Mouse (Mus musculus): ENCODE data around the gene Endog. TPM values are rescaled to one million over a fixed set of nuclear protein-coding genes. Genes with fewer than 3 reads are reported as not detected.
A peak's percentile ranks its signal among the peaks of the same experiment; 100 is the strongest.
"Not testable (repeated sequence)": the region's sequence is repeated elsewhere in the genome, so short reads cannot be mapped to it uniquely, and the experiment has no call there.

Gene Endog
- total and polyA plus RNA-seq, 2 experiments from 2014 or later: 38.9 to 43.7 TPM

DNA sequence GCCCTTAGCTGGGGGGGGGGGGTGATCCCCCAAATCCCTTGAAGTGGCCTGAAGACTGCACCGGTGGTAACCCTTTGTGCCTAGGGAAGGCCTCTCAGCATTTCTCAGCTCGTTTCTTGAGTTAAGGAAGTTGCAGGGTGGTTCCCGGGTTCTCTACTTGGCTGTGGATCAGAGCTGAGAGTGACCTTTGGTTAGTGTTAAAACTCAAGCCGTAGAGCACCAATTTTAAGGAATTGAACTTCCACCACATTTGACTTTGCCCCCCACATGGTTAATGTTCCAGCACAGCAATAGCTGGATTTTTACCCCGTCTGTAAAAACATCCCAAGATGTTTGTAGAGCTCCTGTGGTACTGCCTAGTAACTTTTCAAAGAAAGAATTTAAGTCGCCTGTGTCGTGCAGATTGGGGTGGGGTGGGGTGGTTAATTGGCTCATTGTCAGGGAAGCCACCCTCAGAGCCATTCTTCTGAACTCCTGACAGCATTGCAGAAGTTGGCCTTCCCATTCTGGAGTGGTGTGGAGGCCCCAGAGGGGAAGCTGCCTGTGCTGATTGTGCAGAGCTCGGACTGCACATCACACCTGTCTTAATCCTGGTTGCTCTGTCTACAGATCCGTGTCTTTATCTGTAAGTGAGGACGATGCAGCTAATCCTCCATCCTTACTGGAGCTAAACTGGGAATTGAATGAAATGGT is 36.2 kb upstream of the Endog start:
- ATAC-seq (ENCODE audit: low FRiP score) (no peak), DNase-seq (ENCODE audit: low spot score) (no peak)
- H3K36me3 ChIP-seq (ENCODE audit: insufficient read depth, low read length): peaks cover 7% of the 10 kb centered on the region; the same call in 1 of the 2 replicates
- H3K9ac ChIP-seq (replicated peaks; ENCODE audit: low read length, poor library complexity, severe bottlenecking): peak overlapping the region; percentile 79; the same call in 1 of the 2 replicates
- no peaks in the 10 kb centered on the region for H3K9me3 ChIP-seq (ENCODE audit: low read length)
- peak overlapping the region; percentile 90 for H3K4me2 ChIP-seq (ENCODE audit: low read depth, low read length, poor library complexity, severe bottlenecking)
- H3K4me1 ChIP-seq (ENCODE audit: insufficient read depth, low read length): peaks cover 11% of the 10 kb centered on the region; the same call in 1 of the 2 replicates
- H3K4me3 ChIP-seq (ENCODE audit: low read depth, low read length): peak overlapping the region; percentile 78
- WGBS: 47% methylated on average over 10 of the region's 10 CpGs
- 0 out of 2 replicates have a peak overlapping the region, but pooled peaks have one; percentile 38 for H3K27ac ChIP-seq (ENCODE audit: low read depth, low read length)
- H3K27me3 ChIP-seq (ENCODE audit: insufficient read depth, low read length): no peaks in the 10 kb centered on the region
- no peak for TF ChIP-seq CTCF (IDR thresholded peaks at IDR 0.05)

DNA sequence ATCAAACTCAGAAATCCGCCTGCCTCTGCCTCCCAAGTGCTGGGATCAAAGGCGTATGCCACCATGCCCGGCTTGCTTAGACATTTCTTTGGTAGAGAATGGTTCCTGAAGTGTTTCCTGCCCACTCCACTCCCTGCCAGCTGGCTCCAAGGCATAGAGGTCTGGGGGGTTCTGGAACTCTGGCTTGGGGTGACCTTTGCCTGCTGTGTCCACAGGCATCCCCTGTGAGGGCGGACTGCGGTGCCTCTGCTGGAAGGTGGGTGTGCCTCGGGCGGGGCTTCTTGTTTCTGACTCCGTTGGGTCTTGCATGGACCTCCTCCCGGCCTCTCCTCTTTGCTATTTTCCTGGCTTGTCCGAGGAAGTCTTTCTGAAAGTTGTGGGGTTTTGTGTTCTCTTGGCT is 34.8 kb upstream of the Endog start:
- peaks cover 11% of the 10 kb centered on the region; the same call in 1 of the 2 replicates for H3K4me1 ChIP-seq (ENCODE audit: insufficient read depth, low read length)
- peaks cover 18% of the 10 kb centered on the region for H3K36me3 ChIP-seq (ENCODE audit: insufficient read depth, low read length)
- H3K9ac ChIP-seq (replicated peaks; ENCODE audit: low read length, poor library complexity, severe bottlenecking): no peak overlapping the region
- DNase-seq (ENCODE audit: low spot score) (no peak), ATAC-seq (ENCODE audit: low FRiP score) (no peak)
- no peak overlapping the region for H3K27ac ChIP-seq (ENCODE audit: low read depth, low read length)
- WGBS: 90% methylated on average over 10 of the region's 10 CpGs
- H3K4me3 ChIP-seq (ENCODE audit: low read depth, low read length): no peak overlapping the region
- no peak for TF ChIP-seq CTCF (IDR thresholded peaks at IDR 0.05)
- H3K4me2 ChIP-seq (ENCODE audit: low read depth, low read length, poor library complexity, severe bottlenecking): no peak overlapping the region
- no peaks in the 10 kb centered on the region for H3K9me3 ChIP-seq (ENCODE audit: low read length)
- H3K27me3 ChIP-seq (ENCODE audit: insufficient read depth, low read length): no peaks in the 10 kb centered on the region

- WGBS: 82% methylated on average over 4 of the region's 4 CpGs
- not testable (repeated sequence) for H3K9me3 ChIP-seq (ENCODE audit: low read length); H3K4me1 ChIP-seq (ENCODE audit: insufficient read depth, low read length); H3K4me3 ChIP-seq (ENCODE audit: low read depth, low read length); H3K9ac ChIP-seq (replicated peaks; ENCODE audit: low read length, poor library complexity, severe bottlenecking); H3K4me2 ChIP-seq (ENCODE audit: low read depth, low read length, poor library complexity, severe bottlenecking); H3K27ac ChIP-seq (ENCODE audit: low read depth, low read length); DNase-seq (ENCODE audit: low spot score); H3K27me3 ChIP-seq (ENCODE audit: insufficient read depth, low read length); ATAC-seq (ENCODE audit: low FRiP score)
- H3K36me3 ChIP-seq (ENCODE audit: insufficient read depth, low read length): peaks cover 46% of the 10 kb centered on the region
These were observed 31.3 kb upstream of the Endog start for GRCm38 (mm10) chr2:30140021-30140420.

DNA sequence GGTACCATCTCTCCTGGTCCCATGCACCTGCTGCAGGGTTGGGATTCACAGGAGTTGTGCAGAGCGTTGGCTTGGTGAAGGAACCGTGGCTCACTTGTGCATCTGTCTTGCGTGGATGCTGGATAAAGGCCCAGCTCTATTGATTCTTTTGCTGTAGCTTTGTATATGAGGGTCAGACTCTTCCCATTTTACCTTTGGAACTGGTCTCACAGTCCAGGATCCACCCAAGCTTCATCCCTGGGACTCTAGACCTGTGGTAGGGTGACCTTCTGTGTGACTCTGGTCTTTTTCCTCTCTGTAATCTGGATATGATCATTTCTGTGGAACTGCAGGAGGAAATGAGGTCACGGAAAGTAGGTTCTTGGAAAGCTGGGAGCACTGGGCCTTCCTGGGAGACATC is 26.9 kb upstream of the Endog start:
- DNase-seq (ENCODE audit: low spot score) (no peak), ATAC-seq (ENCODE audit: low FRiP score) (no peak)
- TF ChIP-seq CTCF (IDR thresholded peaks at IDR 0.05): no peak
- H3K4me1 ChIP-seq (ENCODE audit: insufficient read depth, low read length): no peaks in the 10 kb centered on the region
- WGBS: 95% methylated on average over 4 of the region's 4 CpGs
- H3K4me2 ChIP-seq (ENCODE audit: low read depth, low read length, poor library complexity, severe bottlenecking): no peak overlapping the region
- H3K9me3 ChIP-seq (ENCODE audit: low read length): no peaks in the 10 kb centered on the region
- H3K4me3 ChIP-seq (ENCODE audit: low read depth, low read length): no peak overlapping the region
- H3K27me3 ChIP-seq (ENCODE audit: insufficient read depth, low read length): no peaks in the 10 kb centered on the region
- H3K36me3 ChIP-seq (ENCODE audit: insufficient read depth, low read length): peaks cover 77% of the 10 kb centered on the region
- no peak overlapping the region for H3K27ac ChIP-seq (ENCODE audit: low read depth, low read length)
- H3K9ac ChIP-seq (replicated peaks; ENCODE audit: low read length, poor library complexity, severe bottlenecking): no peak overlapping the region

GRCm38 (mm10) chr2:30147466-30147865 is 23.8 kb upstream of the Endog start:
- H3K4me2 ChIP-seq (ENCODE audit: low read depth, low read length, poor library complexity, severe bottlenecking): no peak overlapping the region
- no peaks in the 10 kb centered on the region for H3K27me3 ChIP-seq (ENCODE audit: insufficient read depth, low read length)
- H3K4me1 ChIP-seq (ENCODE audit: insufficient read depth, low read length): no peaks in the 10 kb centered on the region
- WGBS: 94% methylated on average over 4 of the region's 4 CpGs
- ATAC-seq (ENCODE audit: low FRiP score) (no peak), DNase-seq (ENCODE audit: low spot score) (no peak)
- H3K9ac ChIP-seq (replicated peaks; ENCODE audit: low read length, poor library complexity, severe bottlenecking): no peak overlapping the region
- H3K36me3 ChIP-seq (ENCODE audit: insufficient read depth, low read length): peaks cover 69% of the 10 kb centered on the region
- no peak overlapping the region for H3K27ac ChIP-seq (ENCODE audit: low read depth, low read length)
- no peaks in the 10 kb centered on the region for H3K9me3 ChIP-seq (ENCODE audit: low read length)
- no peak overlapping the region for H3K4me3 ChIP-seq (ENCODE audit: low read depth, low read length)
- no peak for TF ChIP-seq CTCF (IDR thresholded peaks at IDR 0.05)

GRCm38 (mm10) chr2:30151840-30152239 is 19.5 kb upstream of the Endog start:
- Histone ChIP-seq H3K27ac (ENCODE audit: low read depth, low read length) (no peak overlapping the region), H3K36me3 (ENCODE audit: insufficient read depth, low read length) (peaks cover 39% of the 10 kb centered on the region), H3K9me3 (ENCODE audit: low read length) (no peaks in the 10 kb centered on the region), H3K4me2 (ENCODE audit: low read depth, low read length, poor library complexity, severe bottlenecking) (no peak overlapping the region), H3K9ac (replicated peaks; ENCODE audit: low read length, poor library complexity, severe bottlenecking) (no peak overlapping the region), H3K4me1 (ENCODE audit: insufficient read depth, low read length) (no peaks in the 10 kb centered on the region), H3K27me3 (ENCODE audit: insufficient read depth, low read length) (no peaks in the 10 kb centered on the region), H3K4me3 (ENCODE audit: low read depth, low read length) (no peak overlapping the region)
- WGBS: 84% methylated on average over 11 of the region's 11 CpGs
- DNase-seq (ENCODE audit: low spot score) (no peak), ATAC-seq (ENCODE audit: low FRiP score) (no peak)
- TF ChIP-seq CTCF (IDR thresholded peaks at IDR 0.05): no peak

All from midbrain, postnatal 0 days (tissue).